Mouse (Mus musculus): ENCODE measurements around the gene Pan2. TPM values are rescaled to one million over a fixed set of nuclear protein-coding genes. Genes with fewer than 3 reads are reported as not detected.
"Not testable (repeated sequence)": the region's sequence is repeated elsewhere in the genome, so short reads cannot be mapped to it uniquely, and the experiment has no call there.

The Pan2 gene
- polyA plus RNA-seq, 1 experiment from 2014 or later = 43.3 TPM

GRCm38 (mm10) chr10:128270866-128271265, 32.3 kb upstream of the Pan2 start:
- Histone ChIP-seq H3K27ac (replicated peaks) (peak overlapping the region; percentile 86), H3K27me3 (ENCODE audit: low read depth, poor library complexity, severe bottlenecking) (peaks cover 8% of the 10 kb centered on the region), H3K36me3 (no peaks in the 10 kb centered on the region), H3K4me1 (peaks cover 6% of the 10 kb centered on the region), H3K4me3 (peak overlapping the region; percentile 71), H3K9me3 (replicated peaks) (no peaks in the 10 kb centered on the region)
- no peak for DNase-seq (ENCODE audit: low spot score)
- 43% methylated on average over 7 of the region's 7 CpGs for WGBS

DNA sequence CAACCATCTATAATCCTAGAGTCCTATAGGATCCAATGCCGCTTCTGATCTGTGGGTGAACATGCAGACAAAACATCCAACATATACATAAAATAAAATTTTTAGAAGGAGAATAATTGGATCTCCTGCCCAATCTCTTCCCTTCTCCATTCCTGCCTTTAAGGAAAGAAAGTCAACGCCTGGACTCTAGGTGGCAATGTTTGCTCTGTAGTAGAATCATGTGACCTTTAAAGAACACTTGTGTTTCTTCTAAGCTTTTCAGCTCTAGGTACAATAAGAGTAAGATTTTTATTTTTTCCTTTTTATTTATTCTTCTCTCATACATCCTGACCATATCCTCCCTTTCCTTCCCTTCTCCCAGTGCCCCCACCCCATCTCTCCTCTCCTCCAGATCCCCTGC, 31.3 kb upstream of the Pan2 start:
- no peak overlapping the region for H3K4me3 ChIP-seq
- H3K27ac ChIP-seq (replicated peaks) = no peak overlapping the region
- peaks cover 8% of the 10 kb centered on the region for H3K27me3 ChIP-seq (ENCODE audit: low read depth, poor library complexity, severe bottlenecking)
- no peaks in the 10 kb centered on the region for H3K9me3 ChIP-seq (replicated peaks)
- 71% methylated on average over 2 of the region's 2 CpGs for WGBS
- H3K4me1 ChIP-seq = peaks cover 6% of the 10 kb centered on the region
- H3K36me3 ChIP-seq = peaks cover 6% of the 10 kb centered on the region
- no peak for DNase-seq (ENCODE audit: low spot score)

GRCm38 (mm10) chr10:128272819-128273439, 30.2 kb upstream of the Pan2 start:
- H3K27me3 ChIP-seq (ENCODE audit: low read depth, poor library complexity, severe bottlenecking) = not testable (repeated sequence)

GRCm38 (mm10) chr10:128275374-128275773, 27.8 kb upstream of the Pan2 start:
- H3K27me3 ChIP-seq (ENCODE audit: low read depth, poor library complexity, severe bottlenecking); H3K4me3 ChIP-seq; H3K9me3 ChIP-seq (replicated peaks); H3K4me1 ChIP-seq; DNase-seq (ENCODE audit: low spot score); H3K27ac ChIP-seq (replicated peaks): not testable (repeated sequence)
- WGBS = 87% methylated on average over 1 of the region's 1 CpGs
- H3K36me3 ChIP-seq = peaks cover 37% of the 10 kb centered on the region

More at GRCm38 (mm10) chr10:128272819-128273439, 30.2 kb upstream of the Pan2 start:
- H3K9me3 ChIP-seq (replicated peaks); DNase-seq (ENCODE audit: low spot score); H3K4me1 ChIP-seq; H3K4me3 ChIP-seq; H3K27ac ChIP-seq (replicated peaks): not testable (repeated sequence)
- H3K36me3 ChIP-seq = peaks cover 15% of the 10 kb centered on the region
- 90% methylated on average over 6 of the region's 7 CpGs for WGBS

- WGBS = 56% methylated on average over 6 of the region's 6 CpGs
- no peak for DNase-seq (ENCODE audit: low spot score)
- Histone ChIP-seq H3K9me3 (replicated peaks) (no peaks in the 10 kb centered on the region), H3K27me3 (ENCODE audit: low read depth, poor library complexity, severe bottlenecking) (no peaks in the 10 kb centered on the region), H3K4me3 (no peak overlapping the region), H3K36me3 (peaks cover 65% of the 10 kb centered on the region), H3K4me1 (no peaks in the 10 kb centered on the region), H3K27ac (replicated peaks) (no peak overlapping the region)
These were observed 25.0 kb upstream of the Pan2 start for GRCm38 (mm10) chr10:128278158-128278557.

GRCm38 (mm10) chr10:128280943-128281342, 22.2 kb upstream of the Pan2 start:
- Histone ChIP-seq H3K4me1 (no peaks in the 10 kb centered on the region), H3K36me3 (peaks cover 90% of the 10 kb centered on the region), H3K27me3 (ENCODE audit: low read depth, poor library complexity, severe bottlenecking) (no peaks in the 10 kb centered on the region), H3K9me3 (replicated peaks) (no peaks in the 10 kb centered on the region), H3K4me3 (no peak overlapping the region), H3K27ac (replicated peaks) (no peak overlapping the region)
- DNase-seq (ENCODE audit: low spot score) = no peak
- WGBS = 87% methylated on average over 6 of the region's 6 CpGs

DNA sequence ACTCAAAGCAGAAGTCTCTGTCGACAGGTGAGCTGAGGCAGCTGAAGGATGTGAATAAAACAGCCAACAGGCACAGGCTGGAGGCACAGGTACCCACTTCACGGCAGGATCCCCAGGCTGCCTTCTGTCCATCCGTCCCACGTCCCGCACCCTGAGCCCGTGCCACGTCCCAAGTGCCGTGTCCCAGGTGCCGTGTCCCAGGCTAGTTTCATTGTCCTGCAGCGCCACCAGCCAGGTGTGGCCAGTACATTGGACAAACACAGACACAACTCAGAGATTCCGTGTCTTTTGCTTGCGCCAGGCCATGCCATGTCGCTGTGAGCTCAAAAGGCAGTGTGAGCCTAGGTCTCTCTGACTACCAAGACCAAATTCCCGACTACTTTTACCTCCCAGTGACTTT, 21.5 kb upstream of the Pan2 start:
- no peak for DNase-seq (ENCODE audit: low spot score)
- no peak overlapping the region for H3K4me3 ChIP-seq
- H3K27ac ChIP-seq (replicated peaks) = no peak overlapping the region
- H3K9me3 ChIP-seq (replicated peaks) = no peaks in the 10 kb centered on the region
- no peaks in the 10 kb centered on the region for H3K27me3 ChIP-seq (ENCODE audit: low read depth, poor library complexity, severe bottlenecking)
- H3K36me3 ChIP-seq = peaks cover 91% of the 10 kb centered on the region
- H3K4me1 ChIP-seq = no peaks in the 10 kb centered on the region
- WGBS = 95% methylated on average over 14 of the region's 14 CpGs

- WGBS = 91% methylated on average over 20 of the region's 20 CpGs
- Histone ChIP-seq H3K9me3 (replicated peaks) (no peaks in the 10 kb centered on the region), H3K27ac (replicated peaks) (no peak overlapping the region), H3K4me1 (no peaks in the 10 kb centered on the region), H3K36me3 (peaks cover 79% of the 10 kb centered on the region), H3K27me3 (ENCODE audit: low read depth, poor library complexity, severe bottlenecking) (no peaks in the 10 kb centered on the region), H3K4me3 (no peak overlapping the region)
- DNase-seq (ENCODE audit: low spot score) = no peak
These were observed 20.2 kb upstream of the Pan2 start for GRCm38 (mm10) chr10:128282886-128283450.

- Histone ChIP-seq H3K9me3 (replicated peaks) (no peaks in the 10 kb centered on the region), H3K27me3 (ENCODE audit: low read depth, poor library complexity, severe bottlenecking) (no peaks in the 10 kb centered on the region), H3K4me1 (no peaks in the 10 kb centered on the region), H3K36me3 (peaks cover 77% of the 10 kb centered on the region), H3K4me3 (no peak overlapping the region), H3K27ac (replicated peaks) (no peak overlapping the region)
- DNase-seq (ENCODE audit: low spot score) = peak; percentile 70
- WGBS = 67% methylated on average over 31 of the region's 31 CpGs
These were observed 19.2 kb upstream of the Pan2 start for GRCm38 (mm10) chr10:128283604-128284579.

GRCm38 (mm10) chr10:128290594-128290993, 12.5 kb upstream of the Pan2 start:
- H3K9me3 ChIP-seq (replicated peaks); H3K4me1 ChIP-seq; DNase-seq (ENCODE audit: low spot score); H3K27ac ChIP-seq (replicated peaks); H3K27me3 ChIP-seq (ENCODE audit: low read depth, poor library complexity, severe bottlenecking); H3K4me3 ChIP-seq: not testable (repeated sequence)
- peaks cover 45% of the 10 kb centered on the region for H3K36me3 ChIP-seq
- WGBS = 78% methylated on average over 1 of the region's 1 CpGs

- no peaks in the 10 kb centered on the region for H3K27me3 ChIP-seq (ENCODE audit: low read depth, poor library complexity, severe bottlenecking)
- no peaks in the 10 kb centered on the region for H3K9me3 ChIP-seq (replicated peaks)
- WGBS = 85% methylated on average over 13 of the region's 13 CpGs
- no peaks in the 10 kb centered on the region for H3K4me1 ChIP-seq
- DNase-seq (ENCODE audit: low spot score) = no peak
- H3K36me3 ChIP-seq = peaks cover 14% of the 10 kb centered on the region
- no peak overlapping the region for H3K27ac ChIP-seq (replicated peaks)
- no peak overlapping the region for H3K4me3 ChIP-seq
These were observed 6.6 kb upstream of the Pan2 start for GRCm38 (mm10) chr10:128296370-128297090.

DNA sequence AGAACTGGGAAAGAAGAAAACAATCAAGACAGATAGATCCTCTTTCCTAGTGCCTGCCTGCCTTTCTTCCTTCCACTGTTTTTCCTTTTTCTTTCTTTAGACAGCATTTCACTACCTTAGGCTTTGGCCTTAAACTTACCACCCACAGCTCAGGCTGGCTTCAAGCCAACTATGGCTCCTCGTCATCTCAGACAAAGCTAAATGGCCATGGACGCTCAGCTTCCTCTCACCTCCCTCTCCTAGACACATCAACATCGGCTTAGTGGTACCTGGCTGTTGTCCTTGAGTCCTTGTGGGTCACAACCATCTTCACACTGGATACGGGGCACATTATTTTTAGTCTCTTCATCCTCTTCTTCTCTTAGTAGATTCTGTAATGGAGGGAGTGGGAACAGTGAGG, 5.9 kb upstream of the Pan2 start:
- DNase-seq (ENCODE audit: low spot score) = no peak
- 88% methylated on average over 4 of the region's 4 CpGs for WGBS
- Histone ChIP-seq H3K9me3 (replicated peaks) (no peaks in the 10 kb centered on the region), H3K4me3 (no peak overlapping the region), H3K36me3 (peaks cover 8% of the 10 kb centered on the region), H3K27me3 (ENCODE audit: low read depth, poor library complexity, severe bottlenecking) (no peaks in the 10 kb centered on the region), H3K4me1 (peaks cover 3% of the 10 kb centered on the region), H3K27ac (replicated peaks) (no peak overlapping the region)
